Mouse (Mus musculus) bone marrow, adult 2 months (tissue): ENCODE results near the gene Svip. TPM values are rescaled to one million over a fixed set of nuclear protein-coding genes. Genes with fewer than 3 reads are reported as not detected.

ENCODE experiments used
- H3K27ac ChIP-seq: fragments of 200-500 bp; 2 replicates; pipeline ENCODE4 v1.5.1; 2012; ENCODE audit warnings: low read depth, mild to moderate bottlenecking, control low read depth, inconsistent platforms, low read length; ENCODE audit not compliant: control insufficient read depth, poor library complexity, insufficient read depth
- H3K4me1 ChIP-seq: fragments of 200-500 bp; 2 replicates; pipeline ENCODE4 v1.6.1; 2011; ENCODE audit warnings: low read length; ENCODE audit not compliant: control insufficient read depth, insufficient read depth
- H3K4me3 ChIP-seq: fragments of 200-500 bp; replicated peaks from 2 replicates; pipeline ENCODE3; 2011; ENCODE audit warnings: mild to moderate bottlenecking, low read depth, low read length, control low read depth; ENCODE audit not compliant: control insufficient read depth
- CTCF ChIP-seq: fragments of 200-500 bp; IDR thresholded peaks from 2 replicates; pipeline ENCODE4 v1.5.1; 2011; ENCODE audit warnings: low read length, control low read depth; ENCODE audit not compliant: control insufficient read depth, insufficient read depth
- POLR2A ChIP-seq: fragments of 200-500 bp; IDR thresholded peaks from 2 replicates; pipeline ENCODE4 v1.6.1; 2011; ENCODE audit warnings: low read depth, mild to moderate bottlenecking, control low read depth, low read length, borderline replicate concordance; ENCODE audit not compliant: control insufficient read depth
- WGBS: fragments of 180-500 bp; shearing (Covaris S2); methylation state at CpG from one replicate; pipeline ENCODE4 v1.1.7; 2018; 5-methylcytosine and 5-hydroxymethylcytosine counted together
- polyA plus RNA-seq: library from polyadenylated mRNA; stranded (reverse); fragments of >200 nt; gene quantifications from 2 replicates; pipeline ENCODE4 v1.2.4, GENCODE M21; 2011; ENCODE audit warnings: low replicate concordance; ENCODE audit not compliant: missing spikeins, insufficient read depth, insufficient read length

Svip gene
- polyA plus RNA-seq, 1 experiment, result 43.9 TPM

DNA sequence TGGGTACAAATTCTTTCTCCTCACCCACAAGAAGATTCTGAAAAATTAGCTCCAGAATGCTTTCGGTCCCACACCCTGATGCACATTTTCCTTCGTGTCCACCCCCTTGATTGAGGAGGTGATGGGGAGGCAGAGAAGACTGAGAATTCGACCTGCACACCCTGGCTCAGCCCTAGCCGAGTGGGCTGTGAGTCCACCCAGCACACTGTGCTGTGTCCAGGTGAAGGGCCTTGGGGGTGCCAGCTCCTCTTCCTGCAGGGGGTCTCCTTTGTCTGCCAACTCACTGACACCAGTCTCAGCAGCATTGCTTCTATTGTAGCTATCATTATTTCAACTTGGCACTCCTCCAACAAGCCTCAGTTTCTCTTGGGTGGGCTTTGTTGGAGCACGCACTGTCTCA, 32.7 kb downstream of the Svip start:
- 74% methylated on average over 5 of the region's 5 CpGs for WGBS
- H3K27ac ChIP-seq, result no peak overlapping the region
- H3K4me1 ChIP-seq, result no peaks in the 10 kb centered on the region
- no peak for TF ChIP-seq POLR2A
- no peak for TF ChIP-seq CTCF
- no peak overlapping the region for H3K4me3 ChIP-seq

DNA sequence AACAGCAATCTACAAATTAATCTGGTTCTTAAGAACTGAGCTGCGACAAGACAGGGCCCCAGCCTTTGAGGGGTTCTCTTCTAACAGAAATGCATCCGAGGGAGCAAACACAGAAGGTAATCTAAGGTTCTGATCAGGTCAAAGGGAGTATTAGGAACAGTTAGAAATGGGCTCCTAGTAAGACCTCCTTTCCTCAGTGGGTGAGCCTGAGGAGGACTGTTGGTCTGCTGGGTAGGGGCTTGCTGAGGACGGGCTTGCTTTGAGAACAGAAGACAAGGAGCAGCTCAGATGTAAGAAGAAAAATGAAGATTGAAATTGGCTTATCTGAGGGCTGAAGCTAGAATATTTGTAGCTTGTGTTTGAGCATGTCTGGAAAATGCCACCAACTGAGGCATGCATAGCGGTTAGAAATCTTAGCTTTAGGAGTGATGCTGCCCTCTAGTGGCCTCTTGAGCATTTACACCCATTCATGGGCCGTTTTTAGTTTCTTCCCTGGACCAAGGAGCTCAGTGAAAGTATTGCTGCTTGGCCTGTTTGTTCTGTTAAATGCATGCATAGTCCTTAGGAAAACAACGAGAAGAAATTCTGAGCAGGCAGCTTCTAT, 33.5 kb downstream of the Svip start:
- WGBS, result 38% methylated on average over 6 of the region's 6 CpGs
- H3K4me3 ChIP-seq, result no peak overlapping the region
- TF ChIP-seq CTCF (peak; percentile 30), POLR2A (no peak)
- no peaks in the 10 kb centered on the region for H3K4me1 ChIP-seq
- H3K27ac ChIP-seq, result no peak overlapping the region

DNA sequence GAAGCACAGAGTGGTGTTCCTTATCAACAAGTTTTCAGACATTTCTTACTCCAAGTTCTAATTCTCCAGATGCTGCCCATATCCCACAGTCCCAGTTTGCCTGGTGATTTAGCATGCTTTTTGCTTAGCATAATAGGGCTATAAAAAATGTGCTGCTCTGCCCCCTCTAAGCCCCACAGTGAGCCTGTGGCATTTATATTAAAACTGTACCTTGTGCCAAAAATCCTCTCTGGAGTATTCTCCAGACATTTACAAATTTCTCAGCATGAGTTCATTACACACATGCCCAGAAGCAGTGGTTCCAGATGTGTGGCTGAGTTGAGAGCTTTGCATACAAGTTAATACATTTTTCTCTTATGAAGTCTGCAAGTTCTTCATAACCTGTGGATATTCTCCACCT, 36.4 kb downstream of the Svip start:
- H3K4me3 ChIP-seq, result no peak overlapping the region
- H3K27ac ChIP-seq, result no peak overlapping the region
- H3K4me1 ChIP-seq, result no peaks in the 10 kb centered on the region
- TF ChIP-seq POLR2A (no peak), CTCF (no peak)

DNA sequence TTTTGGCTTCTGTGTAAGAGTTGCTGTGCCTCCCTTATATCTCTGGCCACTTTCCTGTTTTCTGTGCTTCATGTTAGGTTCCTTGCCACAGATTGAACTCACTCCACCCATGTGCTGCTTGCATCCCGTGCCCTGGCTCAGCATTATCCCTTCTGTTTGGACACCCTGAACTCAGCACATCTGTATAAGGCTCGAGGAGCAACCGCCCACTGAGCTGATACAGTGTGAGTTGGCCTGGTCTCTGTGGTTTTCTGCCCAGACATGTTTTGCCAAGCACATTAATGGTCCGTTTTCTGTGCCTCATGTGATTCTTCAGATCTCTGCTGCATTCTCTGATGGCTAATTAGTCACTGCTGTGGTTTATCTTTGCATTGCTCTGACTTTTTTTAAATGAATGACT, 38.2 kb downstream of the Svip start:
- 78% methylated on average over 4 of the region's 4 CpGs for WGBS
- Histone ChIP-seq H3K4me1 (no peaks in the 10 kb centered on the region), H3K27ac (no peak overlapping the region), H3K4me3 (no peak overlapping the region)
- no peak for TF ChIP-seq POLR2A
- TF ChIP-seq CTCF, result no peak

DNA sequence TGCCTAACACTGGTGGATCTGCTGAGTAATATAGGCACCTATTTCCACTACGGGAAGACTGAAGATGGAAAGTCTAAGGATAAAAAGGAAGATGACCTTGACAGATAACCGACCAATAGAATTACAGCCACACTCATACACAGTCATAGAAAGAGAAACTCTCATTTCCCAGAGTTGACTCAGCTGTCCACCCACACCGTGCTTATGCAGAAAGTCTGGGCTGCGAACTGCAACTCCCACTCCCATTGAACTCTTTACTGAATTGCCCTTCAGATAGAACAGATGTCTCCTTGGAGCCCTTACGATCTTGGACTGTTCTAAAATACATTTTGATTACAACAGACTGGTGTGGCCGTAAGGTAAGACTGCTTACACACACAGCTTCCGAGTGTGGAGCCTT, 41.1 kb downstream of the Svip start:
- TF ChIP-seq CTCF, result no peak
- no peak for TF ChIP-seq POLR2A
- Histone ChIP-seq H3K27ac (no peak overlapping the region), H3K4me3 (no peak overlapping the region), H3K4me1 (no peaks in the 10 kb centered on the region)
- 83% methylated on average over 7 of the region's 7 CpGs for WGBS

DNA sequence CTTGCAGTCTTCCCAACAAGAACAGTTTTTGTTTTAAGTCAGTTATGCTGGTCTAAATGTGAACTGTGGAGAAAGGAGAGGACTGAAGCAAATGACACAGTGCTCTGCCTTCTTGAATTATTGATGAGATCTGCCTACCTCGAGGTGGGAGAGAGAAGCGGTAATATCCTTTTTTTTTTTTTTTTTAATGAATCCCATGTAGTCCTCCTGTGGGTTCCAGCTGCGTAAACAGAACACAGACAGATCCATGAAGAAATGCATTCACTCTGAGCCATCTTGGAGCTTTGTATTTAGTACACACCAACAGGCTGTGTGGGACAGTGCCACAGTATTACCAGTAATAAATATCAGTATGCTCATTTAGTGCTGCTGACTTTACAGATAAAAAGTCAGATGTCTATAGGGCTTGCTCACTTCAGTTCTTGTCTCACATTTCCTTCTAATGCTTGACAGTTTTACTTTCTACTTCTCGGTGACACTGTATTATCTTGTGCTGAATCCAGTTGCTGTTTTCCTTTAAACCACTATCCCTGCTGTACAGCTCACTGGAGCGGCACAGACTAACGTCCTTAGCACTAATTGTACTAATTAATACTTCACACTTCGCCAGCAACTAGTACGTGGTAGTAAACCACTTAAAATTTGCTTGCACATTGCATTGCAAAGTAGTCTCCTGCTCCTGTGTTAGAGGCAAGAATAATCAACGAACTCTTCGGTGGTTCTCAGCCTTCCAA, 43.4 kb downstream of the Svip start:
- no peaks in the 10 kb centered on the region for H3K4me1 ChIP-seq
- H3K4me3 ChIP-seq, result no peak overlapping the region
- 81% methylated on average over 10 of the region's 10 CpGs for WGBS
- no peak overlapping the region for H3K27ac ChIP-seq
- TF ChIP-seq POLR2A (no peak), CTCF (no peak)

DNA sequence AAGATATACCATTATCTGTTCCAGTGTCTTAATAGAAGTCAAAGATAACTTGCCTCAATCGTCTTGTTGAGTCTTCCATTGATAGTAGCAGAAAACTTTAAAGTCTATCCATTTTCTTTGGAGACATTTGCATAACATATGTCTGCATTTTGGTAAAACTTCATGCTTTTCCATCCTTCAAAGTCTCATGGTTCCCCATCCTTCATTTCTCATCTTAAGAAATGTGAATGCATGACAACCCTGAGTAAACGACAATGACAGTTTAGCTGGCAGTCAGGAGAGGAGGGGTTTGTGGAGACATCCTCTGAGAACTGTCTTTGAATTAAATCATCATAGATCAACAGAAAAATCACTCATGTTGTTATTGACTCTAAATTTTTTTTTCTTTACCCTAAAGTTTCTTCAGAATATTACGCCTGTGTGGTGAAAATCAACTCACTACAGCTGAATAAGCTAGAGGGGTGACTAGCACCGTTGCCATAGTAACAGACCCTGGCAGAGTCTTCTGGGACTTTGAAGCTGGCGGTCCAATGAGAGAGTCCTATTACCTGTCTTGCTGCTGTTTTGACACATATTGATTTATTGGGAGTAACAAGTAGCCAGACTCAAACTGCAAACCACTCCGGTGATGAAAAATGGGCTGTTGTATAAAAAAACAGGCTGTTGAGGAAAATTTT, 45.0 kb downstream of the Svip start:
- TF ChIP-seq POLR2A, result no peak
- no peak for TF ChIP-seq CTCF
- Histone ChIP-seq H3K4me3 (no peak overlapping the region), H3K27ac (no peak overlapping the region), H3K4me1 (no peaks in the 10 kb centered on the region)
- WGBS, result 78% methylated on average over 6 of the region's 6 CpGs

DNA sequence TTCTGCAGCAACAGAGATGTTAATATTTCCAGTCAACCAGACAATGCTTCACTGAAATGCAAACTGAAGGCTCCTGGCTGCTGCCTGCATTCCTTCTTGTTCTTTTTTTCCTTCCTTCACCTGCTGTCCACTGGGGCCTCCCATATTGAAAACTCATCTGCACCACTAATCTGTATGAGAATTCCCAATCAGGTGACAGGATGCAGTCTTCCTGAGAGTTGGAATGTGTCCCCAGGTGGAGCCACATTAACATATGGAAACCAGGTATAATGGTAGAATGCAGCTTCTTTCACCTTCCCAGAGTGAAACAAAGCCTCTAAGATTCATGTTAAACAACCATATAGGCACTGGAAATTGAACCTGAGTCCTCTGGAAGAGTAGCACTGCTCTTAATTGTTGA, 48.1 kb downstream of the Svip start:
- Histone ChIP-seq H3K4me3 (no peak overlapping the region), H3K4me1 (no peaks in the 10 kb centered on the region), H3K27ac (no peak overlapping the region)
- TF ChIP-seq POLR2A (no peak), CTCF (no peak)
